Mouse (Mus musculus) T-helper 1 cell (primary cell): ENCODE measurements around the gene Gm27029.
"Not testable (repeated sequence)": the region's sequence is repeated elsewhere in the genome, so short reads cannot be mapped to it uniquely, and the experiment has no call there.

Experiments
- in situ Hi-C: fragments of 300-600 bp; cut with MboI, MseI; formaldehyde crosslinking; loops from one replicate; pipeline ENCODE4 v1.15.1; 2025; ENCODE audit warnings: high pct_unique_total_duplicates

Gene Gm27029

GRCm38 (mm10) chr11:101457631-101458030 lies 33.0 kb upstream of the Gm27029 start:
- in situ Hi-C loops = no loop called here

- in situ Hi-C loops = no loop called here
Measured at GRCm38 (mm10) chr11:101455627-101456026, 31.0 kb upstream of the Gm27029 start.

DNA sequence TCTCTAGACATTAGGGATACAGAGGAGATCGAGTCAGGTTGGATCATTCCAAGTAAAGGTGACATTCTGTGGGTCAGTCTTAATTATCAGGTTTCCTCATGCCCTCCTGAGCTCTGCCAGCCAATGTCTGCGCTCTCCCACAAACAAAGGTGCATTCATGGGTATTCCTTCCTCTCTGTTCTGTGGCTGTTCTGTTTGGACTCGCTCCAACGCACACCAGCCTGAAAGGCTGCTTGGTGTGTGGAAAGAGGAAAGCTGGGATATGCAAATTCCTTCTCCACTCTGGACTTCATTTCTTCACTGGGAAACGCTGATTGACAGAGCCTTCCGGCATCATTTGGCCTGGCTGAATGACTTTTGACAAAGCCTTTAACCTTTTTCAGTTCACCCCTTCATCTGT lies 30.1 kb upstream of the Gm27029 start:
- in situ Hi-C loops = no loop called here

DNA sequence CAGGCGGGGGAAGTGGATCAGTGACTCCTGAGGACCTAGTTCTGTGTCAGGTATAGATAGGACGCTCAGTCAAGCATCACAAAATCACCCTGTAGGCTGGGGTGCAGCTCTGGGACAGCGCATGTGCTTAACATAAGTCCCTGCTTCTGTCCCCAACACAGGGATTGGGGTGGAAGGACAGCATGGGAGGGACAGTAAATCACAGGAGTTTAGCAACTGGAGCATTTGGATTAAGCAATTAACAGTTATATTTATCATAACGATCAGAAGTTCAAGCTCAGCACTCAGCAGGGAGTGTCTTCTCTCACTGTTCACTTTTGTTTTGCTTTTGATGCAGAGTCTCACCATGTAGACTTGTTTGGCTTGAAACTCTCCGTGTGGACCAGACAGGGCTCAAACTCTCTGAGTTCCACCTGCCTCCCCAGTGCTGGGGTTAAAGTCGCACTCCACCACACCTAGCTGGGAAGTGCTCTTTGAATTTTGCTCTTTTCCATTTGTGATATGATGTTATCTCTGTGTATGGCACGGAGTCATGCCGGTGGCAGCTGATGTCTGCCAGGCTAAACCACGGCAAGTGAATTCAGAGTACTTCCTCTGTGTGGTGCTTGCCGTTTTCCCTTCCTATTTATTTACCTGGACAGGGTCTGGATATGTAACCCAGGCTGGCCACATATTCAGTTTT lies 27.6 kb upstream of the Gm27029 start:
- in situ Hi-C loops = no loop called here

DNA sequence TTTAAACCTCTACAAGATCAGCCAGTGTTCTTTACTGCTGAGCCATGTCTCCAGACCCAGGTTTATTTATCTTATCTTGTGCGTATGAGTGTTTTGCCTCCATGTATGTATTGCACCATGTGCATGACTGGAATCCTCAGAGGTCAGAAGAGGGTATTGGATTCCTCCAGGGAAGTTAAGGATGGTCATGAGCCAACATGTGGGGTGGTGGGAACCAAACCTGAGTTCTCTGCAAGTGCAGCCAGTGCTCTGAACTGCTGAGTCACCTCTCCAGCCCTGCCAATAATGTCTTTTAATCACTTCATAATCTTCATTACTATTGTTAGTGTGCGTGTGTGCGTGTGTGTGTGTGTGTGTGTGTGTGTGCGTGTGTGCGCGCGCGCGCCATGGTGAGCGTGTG lies 26.9 kb upstream of the Gm27029 start:
- in situ Hi-C loops = no loop called here

DNA sequence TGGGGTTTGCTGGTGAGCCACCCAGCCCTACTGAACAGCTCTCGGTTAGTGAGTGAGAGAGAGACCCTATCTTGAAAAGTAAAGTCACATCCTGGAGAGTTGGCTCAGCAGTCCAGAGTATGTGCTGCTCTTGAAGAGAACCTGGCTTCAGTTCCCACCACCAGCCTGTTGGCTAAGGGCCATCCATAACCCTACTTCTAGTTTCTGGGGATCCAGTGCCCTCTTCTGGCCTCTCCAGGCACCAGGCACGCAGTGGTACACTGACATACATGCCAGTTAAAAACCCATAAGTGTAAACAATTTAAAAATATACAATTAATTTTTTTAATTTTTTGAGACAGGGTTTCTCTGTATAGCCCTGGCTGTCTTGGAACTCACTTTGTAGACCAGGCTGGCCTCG lies 25.8 kb upstream of the Gm27029 start:
- in situ Hi-C loops = no loop called here

- in situ Hi-C loops = not testable (repeated sequence)
Measured at GRCm38 (mm10) chr11:101449596-101449995, 25.0 kb upstream of the Gm27029 start.

GRCm38 (mm10) chr11:101448899-101449298 lies 24.3 kb upstream of the Gm27029 start:
- in situ Hi-C loops = no loop called here

DNA sequence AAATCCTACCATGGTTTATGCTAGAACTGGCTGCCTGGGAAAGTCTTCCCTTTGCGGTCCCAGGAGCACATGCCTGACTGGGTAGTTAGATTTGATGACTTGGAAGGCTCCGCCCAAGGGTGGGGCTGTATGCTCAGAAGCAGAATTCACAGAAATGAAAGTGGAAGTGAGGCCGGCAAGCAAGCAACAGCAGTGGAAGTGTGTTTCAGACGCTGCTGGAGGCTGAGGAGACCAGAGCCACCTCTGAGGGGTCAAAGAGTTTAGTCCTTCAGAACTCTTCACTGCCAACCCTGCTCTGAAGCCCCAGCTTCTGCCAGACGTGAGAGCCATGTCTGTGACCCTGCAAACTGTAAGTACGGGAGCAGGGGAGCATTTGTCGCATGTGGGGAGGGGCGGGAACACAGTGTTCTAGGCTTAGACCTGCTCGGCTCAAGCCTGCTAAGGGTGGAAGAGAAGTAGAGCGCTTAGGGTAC lies 23.7 kb upstream of the Gm27029 start, which contains the start of gene Ifi35:
Gene Ifi35, plus strand, starts transcription at position 134 of the 473 bp plus-strand sequence.
- in situ Hi-C loops = no loop called here

GRCm38 (mm10) chr11:101447786-101448185 lies 23.2 kb upstream of the Gm27029 start:
- in situ Hi-C loops = no loop called here

DNA sequence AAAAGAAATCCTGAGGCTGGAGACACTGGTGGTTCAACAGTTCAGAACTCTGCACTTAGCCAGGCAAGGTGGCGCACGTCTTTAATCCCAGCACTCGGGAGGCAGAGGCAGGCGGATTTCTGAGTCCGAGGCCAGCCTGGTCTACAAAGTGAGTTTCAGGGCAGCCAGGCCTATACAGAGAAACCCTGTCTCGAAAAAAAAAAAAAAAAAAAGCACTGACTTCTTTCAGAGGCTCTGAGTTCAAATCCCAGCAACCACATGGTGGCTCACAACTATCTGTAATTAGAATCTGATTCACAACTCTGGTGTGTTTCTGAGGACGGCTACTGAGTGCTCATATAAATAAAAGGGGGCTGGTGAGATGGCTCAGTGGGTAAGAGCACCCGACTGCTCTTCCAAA lies 22.3 kb upstream of the Gm27029 start:
- in situ Hi-C loops = not testable (repeated sequence)

- in situ Hi-C loops = no loop called here
Measured at GRCm38 (mm10) chr11:101446319-101446718, 21.7 kb upstream of the Gm27029 start.

GRCm38 (mm10) chr11:101442760-101443159 lies 18.2 kb upstream of the Gm27029 start:
- in situ Hi-C loops = no loop called here

DNA sequence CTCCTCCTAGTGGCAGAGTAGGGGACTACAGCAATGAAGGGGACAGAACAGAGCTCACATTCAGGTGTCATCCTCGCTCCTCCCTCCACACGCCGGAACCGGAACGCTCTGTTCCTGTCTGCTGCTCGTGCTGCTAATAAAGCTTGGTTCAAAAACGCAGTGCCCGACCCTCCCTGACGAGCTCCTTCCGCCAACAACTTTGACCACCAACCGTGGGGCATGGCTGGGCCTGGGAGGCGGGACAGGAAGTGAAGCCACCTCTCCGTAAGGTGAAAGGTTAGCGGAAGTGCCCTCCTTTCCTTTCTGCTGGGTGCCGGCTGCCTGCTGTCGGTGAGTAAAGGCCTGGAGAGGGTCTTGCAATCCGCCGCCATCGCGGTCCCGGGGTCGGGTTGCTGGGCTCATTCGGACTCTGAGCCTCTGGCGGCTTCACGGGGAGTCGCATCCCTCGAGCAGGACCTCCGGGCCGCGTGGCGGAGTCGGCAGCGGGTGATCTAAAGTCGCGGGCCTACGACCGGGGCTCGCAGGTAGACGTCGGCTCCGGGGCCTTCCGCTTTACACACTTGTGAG lies 17.6 kb upstream of the Gm27029 start, which contains the start of gene Rpl27:
Gene Rpl27, plus strand, starts transcription at position 172 of the 567 bp plus-strand sequence.
- in situ Hi-C loops = no loop called here

DNA sequence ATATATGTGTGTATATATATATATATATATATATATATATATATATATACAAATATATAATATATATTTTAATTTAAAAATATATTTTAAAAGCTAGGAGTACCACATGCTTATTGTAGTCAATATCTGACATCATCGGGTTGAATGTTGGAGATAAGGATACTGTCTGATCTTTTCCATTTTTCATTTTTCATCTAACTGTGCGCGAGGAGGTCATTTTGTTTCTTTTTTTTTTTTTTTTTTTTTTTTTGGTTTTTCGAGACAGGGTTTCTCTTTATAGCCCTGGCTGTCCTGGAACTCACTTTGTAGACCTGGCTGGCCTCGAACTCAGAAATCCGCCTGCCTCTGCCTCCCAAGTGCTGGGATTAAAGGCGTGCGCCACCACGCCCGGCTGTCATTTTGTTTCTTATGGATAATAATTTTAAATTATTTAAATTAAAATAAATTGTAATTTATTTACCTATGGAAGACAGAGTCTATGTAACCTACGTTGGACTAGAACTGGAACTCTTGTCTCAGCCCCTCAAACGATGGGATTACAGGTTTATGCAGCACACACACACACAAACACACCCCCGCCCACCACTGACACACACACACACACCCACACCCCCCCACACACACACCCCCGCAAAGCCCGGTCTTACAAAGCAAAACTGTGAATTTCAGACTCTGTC lies 17.0 kb upstream of the Gm27029 start:
- in situ Hi-C loops = not testable (repeated sequence)

DNA sequence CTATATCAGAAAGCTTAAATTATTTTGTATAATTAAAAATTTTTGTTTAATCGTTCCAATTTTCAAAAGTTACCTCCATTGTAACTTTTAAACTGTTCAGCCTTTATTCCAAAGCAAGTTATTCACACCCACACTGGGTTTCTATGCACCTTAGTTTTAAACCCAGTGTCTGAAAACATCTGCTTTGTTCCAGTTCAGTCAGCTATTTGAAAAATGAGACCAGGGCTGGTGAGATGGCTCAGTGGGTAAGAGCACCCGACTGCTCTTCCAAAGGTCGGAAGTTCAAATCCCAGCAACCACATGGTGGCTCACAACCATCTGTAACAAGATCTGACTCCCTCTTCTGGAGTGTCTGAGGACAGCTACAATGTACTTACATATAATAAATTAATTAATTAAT lies 13.4 kb upstream of the Gm27029 start:
- in situ Hi-C loops = not testable (repeated sequence)

DNA sequence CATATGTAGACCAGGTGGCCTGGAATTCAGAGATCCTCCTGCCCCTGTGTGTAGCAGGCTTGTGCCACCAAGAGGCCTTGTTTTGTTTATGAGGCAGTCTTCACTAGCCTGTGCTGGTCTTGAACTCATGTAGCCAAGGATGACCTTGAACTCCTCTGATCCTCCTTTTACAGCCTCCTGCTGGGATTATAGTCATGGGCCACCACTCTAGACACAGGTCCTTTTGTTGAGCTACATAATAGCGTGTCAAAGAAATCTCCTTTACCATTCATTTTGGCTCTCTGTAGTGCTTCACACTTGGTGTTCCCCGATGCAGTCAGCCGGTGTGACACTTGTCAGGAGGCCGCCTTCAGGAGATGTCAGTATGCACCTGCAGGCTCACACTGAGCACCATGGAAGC lies 12.3 kb upstream of the Gm27029 start:
- in situ Hi-C loops = no loop called here

GRCm38 (mm10) chr11:101435831-101436230 lies 11.2 kb upstream of the Gm27029 start:
- in situ Hi-C loops = no loop called here

- in situ Hi-C loops = no loop called here
Measured at GRCm38 (mm10) chr11:101433396-101433795, 8.8 kb upstream of the Gm27029 start.

DNA sequence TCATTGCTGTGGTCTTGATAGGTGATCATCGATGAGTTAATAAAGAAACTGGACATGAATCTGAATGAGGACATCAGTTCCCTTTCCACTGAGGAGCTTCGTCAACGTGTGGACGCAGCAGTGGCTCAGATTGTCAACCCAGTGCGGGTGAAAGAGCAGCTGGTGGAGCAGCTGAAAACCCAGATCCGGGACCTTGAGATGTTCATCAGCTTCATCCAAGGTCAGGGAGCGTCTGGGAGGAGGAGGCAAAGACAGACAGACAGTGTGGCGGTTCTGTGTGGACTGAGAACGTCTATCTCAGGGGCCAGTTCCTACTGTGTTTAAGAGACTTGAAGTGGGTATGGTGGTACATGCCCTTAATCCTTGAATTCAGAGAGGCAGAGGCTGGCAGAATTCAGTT lies 6.7 kb upstream of the Gm27029 start:
- in situ Hi-C loops = no loop called here

DNA sequence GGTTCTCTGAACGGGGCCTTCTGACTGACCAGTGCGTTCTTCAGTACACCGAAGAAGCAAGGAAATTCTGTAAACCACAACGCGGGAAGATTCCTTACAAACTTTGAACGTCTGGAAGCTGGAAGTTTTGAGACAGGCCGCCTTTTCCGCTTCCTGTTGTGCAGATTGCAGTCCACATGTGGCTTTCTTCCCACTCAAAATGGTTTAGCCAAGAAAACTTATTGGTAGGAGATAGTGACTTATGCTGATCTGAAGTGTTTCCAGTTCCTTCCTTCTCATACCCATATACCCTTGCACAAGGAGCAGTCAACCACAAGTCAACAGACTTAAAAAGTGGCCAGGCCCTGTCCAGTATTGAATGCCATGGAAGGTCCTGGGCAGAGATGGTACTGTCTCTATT lies 1.6 kb upstream of the Gm27029 start:
- in situ Hi-C loops = no loop called here

DNA sequence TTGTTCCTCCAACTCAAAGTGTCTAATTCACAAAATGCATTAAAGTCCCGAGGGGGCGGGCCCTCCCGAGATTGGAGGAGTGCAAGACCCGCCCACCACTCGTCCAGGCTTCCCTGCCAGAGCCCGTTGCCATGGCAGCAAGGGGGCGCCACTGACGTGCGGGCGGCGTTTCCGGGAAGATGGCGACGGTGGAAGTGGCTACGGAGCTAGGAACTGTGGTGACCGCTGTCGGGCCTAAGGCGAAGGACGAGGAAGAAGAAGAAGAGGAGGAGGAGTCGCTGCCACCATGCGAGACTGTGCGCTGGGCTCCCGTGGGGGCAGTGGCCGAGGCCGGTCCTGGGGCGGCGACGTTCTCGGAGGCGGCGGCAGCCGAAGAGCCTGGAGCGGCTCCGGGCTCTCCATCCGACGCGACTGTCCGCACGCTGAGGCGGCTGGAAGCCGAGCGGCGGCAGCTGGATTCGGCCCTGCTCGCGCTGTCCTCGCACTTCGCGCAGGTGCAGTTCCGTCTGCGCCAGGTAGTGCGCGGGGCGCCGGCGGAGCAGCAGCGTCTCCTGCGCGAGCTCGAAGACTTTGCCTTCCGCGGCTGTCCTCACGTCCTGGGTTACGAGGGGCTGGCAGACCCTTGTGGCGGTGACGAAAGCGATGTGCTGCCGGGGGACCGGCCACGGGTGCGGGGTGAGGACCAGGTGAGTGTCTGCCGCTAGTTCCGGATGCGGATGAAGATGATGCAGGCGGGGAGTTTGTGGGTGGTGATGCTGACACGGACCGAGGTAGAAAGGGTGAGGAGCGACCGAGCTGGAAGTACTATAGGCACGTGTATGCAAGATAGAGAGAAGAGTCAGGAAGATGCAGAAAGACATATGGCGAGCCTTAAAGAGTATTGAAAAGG lies 573 bp upstream of the Gm27029 start, which contains the start of the genes Rundc1 and Ptges3l:
Gene Rundc1, plus strand, starts transcription at position 161 of the 889 bp plus-strand sequence.
Gene Ptges3l, minus strand, starts transcription at position 409 of the 889 bp plus-strand sequence.
- in situ Hi-C loops = no loop called here
